Mouse (Mus musculus): ENCODE measurements around the gene Irf2bpl. TPM values are rescaled to one million over a fixed set of nuclear protein-coding genes. Genes with fewer than 3 reads are reported as not detected.

Irf2bpl gene
- total RNA-seq, 2 experiments from 2014 or later: 64.9 to 65.1 TPM

- no peak for DNase-seq (ENCODE audit: low spot score in 2 of 2)
Observed at GRCm38 (mm10) chr12:86832551-86833182, 51.9 kb downstream of the Irf2bpl start.

- DNase-seq (ENCODE audit: low spot score in 2 of 2): no peak
Observed at GRCm38 (mm10) chr12:86831591-86832550, 52.7 kb downstream of the Irf2bpl start.

Other genes starting within 250 kb of the Irf2bpl start
- gene Vash1, start 206.1 kb downstream of the Irf2bpl start, total RNA-seq (2021): 10 to 100 TPM; 65.2 to 77.4 TPM
- 1 to 10 TPM; 5.9 to 6.2 TPM for gene Angel1, start 158.3 kb downstream of the Irf2bpl start, total RNA-seq (2021)
- not detected for gene Lrrc74a, start 150.4 kb downstream of the Irf2bpl start, total RNA-seq (2021)
- gene Cipc, start 62.2 kb upstream of the Irf2bpl start, total RNA-seq (2021): 10 to 100 TPM; 60.4 to 63.6 TPM
- gene Zdhhc22, start 105.6 kb upstream of the Irf2bpl start, total RNA-seq (2021): 10 to 100 TPM in 1 of 2 experiments, 1 to 10 TPM in 1; 9.3 to 22.9 TPM
- 10 to 100 TPM; 30.3 to 33.4 TPM for gene Tmem63c, start 136.5 kb upstream of the Irf2bpl start, total RNA-seq (2021)
- gene Ngb, start 217.7 kb upstream of the Irf2bpl start, total RNA-seq (2021): 1 to 10 TPM; 1.5 to 2.6 TPM